Mouse (Mus musculus): Measurements from ENCODE around the gene Inca1. TPM values are rescaled to one million over a fixed set of nuclear protein-coding genes. Genes with fewer than 3 reads are reported as not detected.

Inca1 gene
- polyA plus RNA-seq, 1 experiment from 2014 or later: 1.6 TPM

DNA sequence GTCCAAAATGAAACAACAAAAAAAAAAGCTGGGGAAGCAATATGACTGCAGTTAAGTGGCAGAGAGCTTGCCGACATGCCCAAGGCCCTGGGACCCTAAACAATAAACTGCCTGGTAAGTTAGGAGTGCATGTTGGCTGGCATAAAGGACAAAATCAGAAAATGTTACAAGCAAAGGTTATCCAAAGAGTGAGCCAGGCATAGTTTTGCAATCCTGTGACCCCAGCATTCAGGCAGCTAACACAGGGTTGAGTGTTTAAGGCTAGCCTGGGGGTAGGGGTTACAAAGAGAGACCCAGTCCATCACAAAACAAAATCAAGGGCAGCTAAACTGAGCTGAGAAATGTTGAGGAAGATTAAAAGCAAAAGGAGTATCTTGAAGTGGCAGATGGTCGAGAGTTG lies 904 bp downstream of the Inca1 start:
- Histone ChIP-seq H3K4me3 (no peak overlapping the region), H3K9ac (no peak overlapping the region), H3K27ac (no peak overlapping the region), H3K27me3 (no peaks in the 10 kb centered on the region), H3K36me3 (peaks cover 10% of the 10 kb centered on the region), H3K4me1 (replicated peaks) (peaks cover 26% of the 10 kb centered on the region), H3K9me3 (no peaks in the 10 kb centered on the region), H3K4me2 (no peak overlapping the region)
- 75% methylated on average over 2 of the region's 2 CpGs for WGBS
- ATAC-seq (ENCODE audit: low FRiP score): no peak

DNA sequence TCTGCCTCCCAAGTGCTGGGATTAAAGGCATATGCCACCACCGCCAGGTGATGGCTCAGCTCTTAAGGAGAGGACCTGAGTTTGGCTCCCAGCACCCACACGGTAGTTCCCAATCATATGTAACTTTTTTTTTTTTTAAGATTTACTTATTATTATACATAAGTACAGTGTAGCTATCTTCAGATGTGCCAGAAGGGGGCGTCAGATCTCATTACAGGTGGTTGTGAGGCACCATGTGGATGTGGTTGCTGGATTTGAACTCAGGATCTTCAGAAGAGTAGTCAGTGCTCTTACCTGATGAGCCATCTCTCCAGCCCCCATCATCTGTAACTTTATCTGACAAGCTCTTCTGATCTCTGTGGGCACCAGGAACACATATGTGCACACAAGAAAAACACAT lies 2.6 kb downstream of the Inca1 start:
- no peak overlapping the region for H3K4me3 ChIP-seq
- no peaks in the 10 kb centered on the region for H3K9me3 ChIP-seq
- H3K36me3 ChIP-seq: no peaks in the 10 kb centered on the region
- H3K9ac ChIP-seq: no peak overlapping the region
- H3K27ac ChIP-seq: no peak overlapping the region
- 71% methylated on average over 3 of the region's 3 CpGs for WGBS
- no peak overlapping the region for H3K4me2 ChIP-seq
- ATAC-seq (ENCODE audit: low FRiP score): no peak
- H3K27me3 ChIP-seq: no peaks in the 10 kb centered on the region
- H3K4me1 ChIP-seq (replicated peaks): peaks cover 21% of the 10 kb centered on the region

DNA sequence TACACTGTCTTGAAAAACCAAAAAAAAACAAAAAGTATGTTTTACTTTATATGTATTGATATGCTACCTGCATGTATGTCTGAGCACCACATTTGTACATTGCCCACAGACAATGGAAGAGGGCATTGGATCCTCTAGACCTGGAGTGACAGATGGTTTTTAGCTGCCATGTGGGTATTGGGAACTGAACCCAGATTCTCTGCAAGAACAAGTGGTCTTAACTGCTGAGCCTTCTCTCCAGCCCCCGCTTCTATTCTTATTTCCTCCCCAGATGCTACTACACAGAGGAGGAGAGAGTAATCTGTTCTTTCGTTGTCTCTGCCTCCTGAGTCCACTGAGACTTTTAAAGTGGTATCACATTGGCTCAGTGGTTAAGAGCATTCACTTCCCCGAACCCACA lies 6.5 kb downstream of the Inca1 start:
- H3K9ac ChIP-seq: no peak overlapping the region
- 70% methylated on average over 3 of the region's 3 CpGs for WGBS
- no peak overlapping the region for H3K27ac ChIP-seq
- H3K27me3 ChIP-seq: no peaks in the 10 kb centered on the region
- H3K4me1 ChIP-seq (replicated peaks): peaks cover 7% of the 10 kb centered on the region
- H3K4me3 ChIP-seq: no peak overlapping the region
- no peak overlapping the region for H3K4me2 ChIP-seq
- no peak for ATAC-seq (ENCODE audit: low FRiP score)
- H3K36me3 ChIP-seq: no peaks in the 10 kb centered on the region
- no peaks in the 10 kb centered on the region for H3K9me3 ChIP-seq

DNA sequence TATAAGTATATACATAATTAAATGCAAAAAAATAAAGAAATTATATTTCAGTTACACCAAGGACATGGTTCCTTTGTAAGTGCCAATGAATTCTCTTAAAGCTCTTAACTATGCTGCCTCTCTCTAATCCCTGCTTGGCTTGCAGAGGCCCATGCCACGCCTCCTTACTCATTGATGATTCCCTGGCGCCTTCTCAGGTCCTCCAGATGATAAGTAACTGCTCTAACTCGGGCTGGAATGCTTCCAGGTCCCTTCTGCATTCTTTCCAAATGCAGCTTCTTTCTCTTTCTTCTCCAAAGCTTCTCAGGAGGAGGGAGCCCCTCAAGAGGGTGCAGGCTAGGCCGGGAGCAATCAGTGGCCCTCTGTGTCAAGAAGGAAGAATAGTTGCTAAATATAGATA lies 10.4 kb downstream of the Inca1 start:
- WGBS: 67% methylated on average over 4 of the region's 4 CpGs
- peaks cover 14% of the 10 kb centered on the region for H3K36me3 ChIP-seq

DNA sequence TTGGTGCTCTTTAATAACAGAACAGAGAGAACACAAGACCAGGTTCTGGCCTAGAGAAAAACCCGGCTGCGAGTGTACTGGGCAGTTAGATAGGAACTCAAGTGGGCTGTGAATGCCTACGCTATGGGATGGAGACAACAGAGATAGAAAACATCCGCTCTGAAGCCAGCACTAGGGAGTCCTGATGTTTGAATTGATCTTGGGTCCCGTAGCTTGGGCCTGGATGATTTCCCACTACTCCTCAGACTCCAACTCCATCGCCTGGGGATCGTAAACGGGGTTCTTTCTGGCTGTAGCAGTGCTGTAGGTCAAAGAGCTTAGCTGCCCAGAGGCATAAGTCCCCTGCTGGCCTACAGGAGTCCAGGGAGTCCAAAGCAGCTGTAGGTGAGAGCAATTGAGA lies 11.6 kb downstream of the Inca1 start:
- ATAC-seq (ENCODE audit: low FRiP score): peak; percentile 12; the same call in 1 of the 2 replicates
- H3K4me2 ChIP-seq: peak overlapping the region; percentile 86
- H3K27ac ChIP-seq: peak overlapping the region; percentile 88
- peaks cover 25% of the 10 kb centered on the region for H3K36me3 ChIP-seq
- H3K9me3 ChIP-seq: no peaks in the 10 kb centered on the region
- peaks cover 27% of the 10 kb centered on the region for H3K4me1 ChIP-seq (replicated peaks)
- peak overlapping the region; percentile 88 for H3K9ac ChIP-seq
- H3K27me3 ChIP-seq: no peaks in the 10 kb centered on the region
- WGBS: 11% methylated on average over 8 of the region's 8 CpGs
- H3K4me3 ChIP-seq: peak overlapping the region; percentile 83

More for the DNA sequence above, 10.4 kb downstream of the Inca1 start:
- Histone ChIP-seq H3K4me3 (no peak overlapping the region), H3K27me3 (no peaks in the 10 kb centered on the region), H3K9ac (no peak overlapping the region), H3K4me1 (replicated peaks) (peaks cover 27% of the 10 kb centered on the region), H3K27ac (no peak overlapping the region), H3K4me2 (no peak overlapping the region), H3K9me3 (no peaks in the 10 kb centered on the region)
- ATAC-seq (ENCODE audit: low FRiP score): no peak

DNA sequence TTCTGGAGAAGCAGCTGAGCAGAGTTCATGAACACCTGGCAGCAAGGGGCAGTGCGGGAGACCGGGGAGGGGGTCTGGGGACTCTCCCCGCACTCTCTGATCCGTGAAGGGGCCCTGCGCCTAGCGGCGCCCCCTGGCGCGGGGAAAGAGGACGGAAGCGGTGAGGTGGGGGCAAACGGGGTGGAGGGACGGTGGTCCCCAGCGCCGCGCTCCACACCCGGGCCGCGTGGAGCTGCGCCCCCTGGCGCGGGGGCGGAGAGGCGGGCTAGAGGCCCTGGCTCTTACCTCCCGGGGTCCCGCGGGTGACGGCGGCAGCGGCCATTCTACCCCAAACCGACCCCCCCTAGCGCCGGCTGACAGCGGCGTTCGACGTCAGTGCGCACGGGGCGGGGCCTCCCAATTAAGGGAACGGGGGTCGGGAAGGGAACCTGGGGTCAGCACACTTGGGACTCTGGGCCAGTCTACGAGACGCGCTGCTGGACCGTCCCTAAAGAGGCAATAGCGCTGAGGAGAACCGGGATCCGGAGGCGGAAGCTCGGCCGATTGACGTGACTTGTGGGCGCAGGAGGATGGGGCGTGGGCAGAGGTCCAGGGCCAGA lies 12.3 kb downstream of the Inca1 start, which contains the start of gene Camta2:
TSS of gene Camta2 (minus strand) at position 505 of the 599 bp plus-strand sequence.
- peak within 1 kb of the TSS; percentile 88 for H3K27ac ChIP-seq
- H3K27me3 ChIP-seq: no peaks in the 10 kb centered on the region
- peak within 1 kb of the TSS; percentile 88 for H3K9ac ChIP-seq
- H3K9me3 ChIP-seq: no peaks in the 10 kb centered on the region
- peak; percentile 83 for ATAC-seq (ENCODE audit: low FRiP score)
- WGBS: under 1% methylated on average over 46 of the region's 55 CpGs
- peak within 1 kb of the TSS; percentile 83 for H3K4me3 ChIP-seq
- H3K4me1 ChIP-seq (replicated peaks): peaks cover 29% of the 10 kb centered on the region
- H3K4me2 ChIP-seq: peak within 1 kb of the TSS; percentile 86
- H3K36me3 ChIP-seq: peaks cover 32% of the 10 kb centered on the region

DNA sequence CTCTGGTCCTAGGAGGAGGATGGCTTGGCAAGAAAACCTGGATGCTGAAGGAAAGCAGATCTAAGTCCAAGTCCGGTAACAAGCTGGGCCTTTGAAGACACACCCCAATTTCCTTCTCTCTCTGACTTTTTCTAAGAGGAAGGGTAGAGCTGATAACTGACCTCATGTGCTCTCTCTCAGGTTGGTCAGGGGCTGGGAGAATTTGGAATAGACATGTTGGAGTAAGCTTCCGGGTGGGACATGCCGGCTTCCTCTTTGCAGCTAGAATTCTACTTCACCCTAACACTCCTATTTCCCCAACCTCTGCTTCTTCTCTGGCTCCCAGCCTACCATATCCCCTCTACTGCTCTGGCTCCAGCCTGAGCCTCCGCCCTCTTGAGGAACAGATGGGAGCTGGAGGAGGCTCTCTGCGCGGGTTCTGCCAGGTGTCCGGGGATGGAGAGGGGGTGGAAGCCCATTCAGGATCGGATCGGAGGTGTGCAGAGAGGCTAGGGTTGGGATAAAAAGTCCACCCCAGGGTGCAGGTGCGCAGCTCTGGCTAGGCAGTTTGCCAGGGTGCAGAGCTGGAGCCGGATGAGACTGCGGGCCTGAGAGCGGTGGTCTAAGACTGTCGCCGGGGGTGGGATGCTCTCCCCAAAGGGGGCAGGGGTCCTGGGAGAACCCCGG lies 12.9 kb downstream of the Inca1 start:
- H3K4me2 ChIP-seq: peak overlapping the region; percentile 86

DNA sequence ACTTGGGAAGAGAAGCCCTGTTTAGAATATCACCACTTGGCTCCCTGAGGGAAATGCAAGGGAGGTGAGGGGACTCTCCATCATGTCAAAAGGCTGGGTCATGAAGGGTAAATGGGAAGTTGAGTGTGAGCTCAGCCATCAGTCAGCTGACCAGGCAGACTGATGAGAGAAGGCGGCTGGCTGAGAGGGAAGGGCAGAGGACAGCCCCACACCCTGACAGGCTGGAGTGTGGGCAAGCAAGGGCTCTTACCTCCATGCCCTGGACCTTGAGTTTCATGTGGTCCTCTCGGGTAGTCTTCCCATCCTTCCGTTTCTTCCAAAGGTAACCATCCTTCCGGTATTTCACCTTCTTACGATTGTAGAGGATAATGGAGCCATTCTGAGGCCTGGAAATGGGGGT lies 16.3 kb downstream of the Inca1 start:
- WGBS: 96% methylated on average over 5 of the region's 5 CpGs
- H3K27me3 ChIP-seq: no peaks in the 10 kb centered on the region
- peaks cover 40% of the 10 kb centered on the region for H3K4me1 ChIP-seq (replicated peaks)
- H3K9ac ChIP-seq: no peak overlapping the region
- no peak overlapping the region for H3K4me2 ChIP-seq
- no peak overlapping the region for H3K27ac ChIP-seq
- no peak for ATAC-seq (ENCODE audit: low FRiP score)
- no peak overlapping the region for H3K4me3 ChIP-seq
- H3K9me3 ChIP-seq: no peaks in the 10 kb centered on the region
- H3K36me3 ChIP-seq: peaks cover 63% of the 10 kb centered on the region

More for the DNA sequence above, 12.9 kb downstream of the Inca1 start:
- H3K27ac ChIP-seq: peak overlapping the region; percentile 88
- WGBS: 4% methylated on average over 16 of the region's 16 CpGs
- peaks cover 35% of the 10 kb centered on the region for H3K4me1 ChIP-seq (replicated peaks)
- H3K9ac ChIP-seq: peak overlapping the region; percentile 88
- peak overlapping the region; percentile 83 for H3K4me3 ChIP-seq
- no peaks in the 10 kb centered on the region for H3K9me3 ChIP-seq
- H3K36me3 ChIP-seq: peaks cover 39% of the 10 kb centered on the region
- peak; percentile 61 for ATAC-seq (ENCODE audit: low FRiP score)
- H3K27me3 ChIP-seq: no peaks in the 10 kb centered on the region

DNA sequence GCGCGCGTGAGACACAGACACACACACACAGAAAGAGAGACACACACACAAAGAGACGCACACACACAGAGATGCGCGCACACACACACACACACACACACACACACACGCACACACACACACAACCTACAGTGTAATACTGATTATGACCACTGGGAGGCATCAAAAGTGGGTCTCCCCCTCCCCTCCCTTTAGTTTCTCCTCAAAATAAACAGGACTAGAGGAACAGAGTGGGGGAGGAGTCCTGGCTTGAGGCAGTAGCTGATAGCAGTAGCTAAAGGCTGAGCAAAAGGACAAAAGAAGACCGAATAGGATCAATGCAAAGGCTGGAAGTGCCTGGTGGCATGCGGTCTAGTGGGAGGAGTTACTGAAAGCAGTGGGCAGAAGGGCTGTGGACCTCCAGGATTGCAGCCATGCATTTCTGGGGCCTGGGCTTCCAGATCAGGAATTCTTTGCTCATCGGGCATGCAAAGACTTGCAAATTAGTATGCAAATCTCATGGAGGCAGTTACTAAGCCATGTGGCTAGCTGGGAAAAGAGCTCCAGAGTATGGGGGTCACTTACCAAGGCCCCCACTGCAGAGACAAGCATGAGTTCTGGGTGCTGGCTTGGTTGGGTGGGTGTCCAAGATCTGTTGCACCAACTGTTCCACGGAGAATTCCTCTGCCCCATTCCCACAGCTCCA lies 17.9 kb downstream of the Inca1 start:
- WGBS: 15% methylated on average over 11 of the region's 11 CpGs
- Histone ChIP-seq H3K27ac (peak overlapping the region; percentile 78), H3K4me2 (peak overlapping the region; percentile 17), H3K4me3 (no peak overlapping the region), H3K4me1 (replicated peaks) (peaks cover 29% of the 10 kb centered on the region), H3K9me3 (no peaks in the 10 kb centered on the region), H3K36me3 (peaks cover 71% of the 10 kb centered on the region), H3K27me3 (no peaks in the 10 kb centered on the region), H3K9ac (peak overlapping the region; percentile 49; the same call in 1 of the 2 replicates)
- peak; percentile 69 for ATAC-seq (ENCODE audit: low FRiP score)

DNA sequence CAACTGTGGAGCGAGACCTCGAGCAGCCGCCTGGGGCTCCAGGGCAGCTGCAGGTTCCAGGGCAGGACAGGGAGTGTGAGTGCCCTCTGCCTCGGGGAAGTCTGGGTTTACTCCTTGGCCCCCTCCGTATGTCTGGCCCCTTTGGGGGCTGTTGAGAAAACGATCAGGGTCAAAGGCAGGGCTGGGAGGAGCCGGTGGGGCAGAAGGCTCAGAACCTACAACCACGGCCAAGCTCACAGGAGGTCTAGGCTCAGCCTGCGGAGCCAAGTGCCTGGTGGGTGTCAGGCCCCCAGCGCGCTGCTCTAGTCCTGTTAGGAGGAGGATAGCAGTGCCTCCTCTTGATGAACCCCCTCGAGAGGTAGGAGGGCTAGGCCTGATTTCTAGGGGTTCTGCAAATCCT lies 18.8 kb downstream of the Inca1 start:
- 64% methylated on average over 12 of the region's 12 CpGs for WGBS
- no peak for ATAC-seq (ENCODE audit: low FRiP score)
- Histone ChIP-seq H3K4me3 (no peak overlapping the region), H3K9ac (0 out of 2 replicates have a peak overlapping the region, but pooled peaks have one; percentile 29), H3K27me3 (no peaks in the 10 kb centered on the region), H3K4me2 (no peak overlapping the region), H3K36me3 (peaks cover 80% of the 10 kb centered on the region), H3K27ac (peak overlapping the region; percentile 9; the same call in 1 of the 2 replicates), H3K9me3 (no peaks in the 10 kb centered on the region), H3K4me1 (replicated peaks) (peaks cover 20% of the 10 kb centered on the region)

DNA sequence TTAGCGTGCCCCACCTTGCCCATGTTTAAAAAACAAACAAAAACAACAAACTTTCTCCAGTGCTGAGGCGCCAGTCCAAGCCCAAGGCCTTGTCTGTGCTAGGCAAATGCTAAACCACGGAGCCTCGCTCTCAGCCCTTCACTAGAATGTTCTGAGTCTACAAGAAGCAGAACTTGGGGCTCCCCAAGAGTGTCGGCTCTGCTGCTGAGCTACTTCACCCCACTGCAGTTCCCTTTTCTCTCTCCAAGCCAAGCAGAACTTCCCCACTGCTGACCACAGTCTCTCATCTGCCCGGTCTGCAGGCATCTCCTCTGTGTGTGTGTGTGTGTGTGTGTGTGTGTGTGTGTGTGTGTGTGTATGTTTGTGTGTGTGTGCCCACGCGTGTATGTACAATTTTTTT lies 20.1 kb downstream of the Inca1 start:
- H3K4me1 ChIP-seq (replicated peaks): peaks cover 19% of the 10 kb centered on the region
- no peak overlapping the region for H3K9ac ChIP-seq
- no peak overlapping the region for H3K27ac ChIP-seq
- no peaks in the 10 kb centered on the region for H3K27me3 ChIP-seq
- H3K4me3 ChIP-seq: no peak overlapping the region
- no peak for ATAC-seq (ENCODE audit: low FRiP score)
- H3K36me3 ChIP-seq: peaks cover 82% of the 10 kb centered on the region
- H3K9me3 ChIP-seq: no peaks in the 10 kb centered on the region
- WGBS: 87% methylated on average over 8 of the region's 8 CpGs
- H3K4me2 ChIP-seq: no peak overlapping the region

DNA sequence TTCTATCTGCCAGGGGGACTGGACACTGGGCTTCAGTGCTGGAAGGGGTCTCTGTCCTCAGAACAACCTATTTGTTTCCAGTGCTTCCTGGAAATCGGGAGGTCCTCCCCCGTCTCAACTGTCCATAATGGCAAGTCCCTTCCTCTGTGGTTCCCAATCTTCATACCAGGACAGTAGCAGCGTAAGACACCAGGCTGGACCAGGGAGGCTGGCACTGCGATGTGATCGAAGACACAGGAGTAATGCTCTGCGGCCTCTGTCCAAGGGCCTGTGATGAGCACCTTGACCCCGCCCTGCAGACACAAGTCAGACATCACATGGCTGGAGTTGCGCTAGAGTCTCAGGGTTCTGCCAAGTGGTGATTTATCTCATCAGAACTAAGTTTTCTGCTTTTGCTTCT lies 20.6 kb downstream of the Inca1 start:
- Histone ChIP-seq H3K27me3 (no peaks in the 10 kb centered on the region), H3K27ac (no peak overlapping the region), H3K36me3 (peaks cover 80% of the 10 kb centered on the region), H3K9ac (no peak overlapping the region), H3K4me3 (no peak overlapping the region), H3K4me2 (no peak overlapping the region), H3K9me3 (no peaks in the 10 kb centered on the region), H3K4me1 (replicated peaks) (peaks cover 19% of the 10 kb centered on the region)
- WGBS: 96% methylated on average over 8 of the region's 8 CpGs
- ATAC-seq (ENCODE audit: low FRiP score): no peak
